Mouse (Mus musculus) neural tube, embryonic 12.5 days (tissue): ENCODE data around the gene Eogt. TPM values are rescaled to one million over a fixed set of nuclear protein-coding genes. Genes with fewer than 3 reads are reported as not detected.
A peak's percentile ranks its signal among the peaks of the same experiment; 100 is the strongest.

Source experiments
- ATAC-seq: fragments of 200-750 bp; cut with Nextera tagmentation; 2 replicates; pipeline ENCODE4 v1.8.0; 2017; ENCODE audit warnings: low read depth, mild to moderate bottlenecking, moderate TSS enrichment, moderate library complexity; ENCODE audit not compliant: low FRiP score
- H3K27ac ChIP-seq: fragments of 300-500 bp; sonication (generic); 2 replicates; pipeline ENCODE4 v1.5.1; 2016
- H3K27me3 ChIP-seq: fragments of 300-500 bp; sonication (generic); replicated peaks from 2 replicates; pipeline ENCODE4 v1.6.1; 2016; ENCODE audit warnings: mild to moderate bottlenecking
- H3K36me3 ChIP-seq: fragments of 300-500 bp; sonication (generic); 2 replicates; pipeline ENCODE4 v1.6.1; 2016; ENCODE audit warnings: mild to moderate bottlenecking
- H3K4me1 ChIP-seq: fragments of 300-500 bp; sonication (generic); 2 replicates; pipeline ENCODE4 v1.6.1; 2016
- H3K4me2 ChIP-seq: fragments of 300-500 bp; sonication (generic); replicated peaks from 2 replicates; pipeline ENCODE4 v1.6.1; 2016; ENCODE audit warnings: mild to moderate bottlenecking
- H3K4me3 ChIP-seq: fragments of 300-500 bp; sonication (generic); 2 replicates; pipeline ENCODE4 v1.5.1; 2016
- H3K9ac ChIP-seq: fragments of 300-500 bp; sonication (generic); 2 replicates; pipeline ENCODE4 v1.6.1; 2016; ENCODE audit warnings: mild to moderate bottlenecking
- H3K9me3 ChIP-seq: fragments of 300-500 bp; sonication (generic); 2 replicates; pipeline ENCODE4 v1.6.1; 2016; ENCODE audit warnings: mild to moderate bottlenecking
- WGBS: fragments of 180-500 bp; shearing (Covaris S2); methylation state at CpG from one replicate; pipeline ENCODE4 v1.1.7; 2016; 5-methylcytosine and 5-hydroxymethylcytosine counted together
- polyA plus RNA-seq: library from polyadenylated mRNA; unstranded; fragments of >200 nt; fragmentation: Nextera tagmentation; extraction: Ambion mirVana; gene quantifications from 2 replicates; pipeline ENCODE4 v1.2.1, GENCODE M21; 2016

The Eogt gene
- polyA plus RNA-seq, 1 experiment from 2014 or later = 11.4 TPM

DNA sequence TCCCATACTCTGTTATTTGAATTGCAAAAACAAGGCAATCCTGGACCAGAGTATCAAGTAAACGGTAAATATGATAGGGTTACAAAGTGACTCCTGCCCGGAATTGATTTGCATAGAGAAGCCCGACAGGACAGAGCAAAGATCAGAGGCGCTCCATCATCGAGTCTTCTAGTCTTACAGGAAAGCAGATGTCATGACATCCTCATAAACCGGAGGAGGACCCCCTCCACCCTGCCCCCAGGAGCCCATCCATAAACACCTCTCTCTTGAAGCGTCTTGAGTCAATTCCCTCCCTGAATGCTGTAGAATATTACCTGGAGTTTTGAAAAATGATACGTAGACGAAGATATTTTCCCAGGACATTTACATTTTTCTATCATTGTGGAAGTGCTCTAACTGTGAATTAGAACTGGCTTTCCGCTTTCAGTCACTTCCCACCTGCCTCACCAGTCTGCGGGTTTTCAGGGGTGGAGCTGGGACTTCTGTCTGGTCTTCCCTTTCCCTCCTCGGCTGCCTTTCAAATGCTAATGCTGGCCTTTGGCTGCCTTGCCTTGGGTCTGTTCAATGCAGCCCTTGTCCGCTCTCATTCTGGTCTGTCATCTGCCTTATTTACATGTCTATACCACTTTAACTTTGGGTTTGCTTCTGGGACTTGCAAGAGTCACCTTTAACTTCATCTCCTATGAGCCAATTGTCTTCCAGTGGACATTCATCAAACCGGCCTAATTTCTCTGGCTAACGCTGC is 46.9 kb downstream of the Eogt start:
- 2% methylated on average over 15 of the region's 15 CpGs for WGBS
- Histone ChIP-seq H3K27ac (no peak overlapping the region), H3K9me3 (no peaks in the 10 kb centered on the region), H3K27me3 (no peaks in the 10 kb centered on the region), H3K4me1 (peaks cover 16% of the 10 kb centered on the region), H3K4me3 (no peak overlapping the region), H3K9ac (no peak overlapping the region), H3K36me3 (no peaks in the 10 kb centered on the region), H3K4me2 (peak overlapping the region; percentile 44)
- ATAC-seq = peak; percentile 76

DNA sequence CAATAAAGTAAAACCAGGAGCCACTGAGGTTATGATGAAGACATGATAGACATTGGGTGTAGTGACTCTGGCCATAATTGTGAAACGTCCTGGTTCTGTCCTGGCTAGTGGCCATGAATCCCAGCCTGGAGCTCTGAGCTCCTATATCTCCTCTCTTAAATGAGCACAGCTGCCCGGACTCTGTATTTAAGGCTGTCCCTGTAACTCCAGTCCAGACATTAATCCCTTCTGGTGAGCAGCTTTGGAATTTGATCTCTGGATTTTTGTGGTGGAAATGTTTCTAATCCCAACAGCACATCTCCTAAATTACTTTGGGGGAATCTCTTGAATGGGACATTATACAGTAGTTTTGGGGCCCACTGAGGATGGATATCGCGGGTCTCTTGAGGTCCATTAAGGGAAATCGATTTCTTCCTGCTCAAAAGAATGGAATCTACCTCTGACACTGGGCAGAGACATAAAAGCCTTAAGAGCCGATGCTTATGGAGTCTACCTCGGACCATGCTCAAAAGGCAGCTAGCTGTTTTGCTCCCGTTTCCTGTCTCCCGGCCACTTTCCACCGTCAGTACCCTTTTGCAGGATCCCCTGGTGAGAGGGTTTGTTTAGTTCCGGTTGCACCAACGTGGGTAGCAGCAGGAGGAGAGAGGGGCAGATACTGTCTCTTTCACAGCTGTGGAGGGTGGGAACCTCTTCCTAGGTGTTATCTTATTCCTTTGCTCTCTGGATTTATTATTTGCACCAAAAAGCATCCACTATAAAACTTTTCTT is 47.6 kb downstream of the Eogt start:
- no peak for ATAC-seq
- Histone ChIP-seq H3K9ac (no peak overlapping the region), H3K4me1 (peaks cover 16% of the 10 kb centered on the region), H3K36me3 (no peaks in the 10 kb centered on the region), H3K27ac (no peak overlapping the region), H3K9me3 (no peaks in the 10 kb centered on the region), H3K27me3 (no peaks in the 10 kb centered on the region), H3K4me3 (no peak overlapping the region), H3K4me2 (peak overlapping the region; percentile 44)
- 19% methylated on average over 12 of the region's 12 CpGs for WGBS

DNA sequence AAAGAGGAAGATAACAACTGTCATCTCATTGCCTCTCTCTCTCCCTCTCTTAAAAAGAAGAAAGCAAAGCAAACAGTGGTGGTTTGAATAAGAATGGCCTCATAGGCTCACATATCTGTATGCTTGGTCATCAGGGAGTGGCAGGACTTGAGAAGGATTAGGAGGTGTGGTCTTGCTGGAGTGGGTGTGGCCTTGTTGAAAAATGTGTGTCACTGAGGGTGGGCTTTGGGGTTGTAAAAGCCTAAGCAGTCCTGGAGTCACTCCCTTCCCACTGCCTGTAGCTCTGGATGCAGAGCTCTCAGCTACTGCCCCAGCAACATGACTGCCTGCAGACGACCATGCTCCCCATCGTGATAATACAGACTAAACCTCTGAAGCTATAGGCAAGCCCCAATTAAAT is 66.6 kb downstream of the Eogt start:
- Histone ChIP-seq H3K36me3 (no peaks in the 10 kb centered on the region), H3K4me1 (no peaks in the 10 kb centered on the region), H3K9ac (no peak overlapping the region), H3K27ac (no peak overlapping the region), H3K4me2 (no peak overlapping the region), H3K4me3 (no peak overlapping the region), H3K27me3 (no peaks in the 10 kb centered on the region), H3K9me3 (no peaks in the 10 kb centered on the region)
- WGBS = 87% methylated on average over 2 of the region's 2 CpGs
- no peak for ATAC-seq

DNA sequence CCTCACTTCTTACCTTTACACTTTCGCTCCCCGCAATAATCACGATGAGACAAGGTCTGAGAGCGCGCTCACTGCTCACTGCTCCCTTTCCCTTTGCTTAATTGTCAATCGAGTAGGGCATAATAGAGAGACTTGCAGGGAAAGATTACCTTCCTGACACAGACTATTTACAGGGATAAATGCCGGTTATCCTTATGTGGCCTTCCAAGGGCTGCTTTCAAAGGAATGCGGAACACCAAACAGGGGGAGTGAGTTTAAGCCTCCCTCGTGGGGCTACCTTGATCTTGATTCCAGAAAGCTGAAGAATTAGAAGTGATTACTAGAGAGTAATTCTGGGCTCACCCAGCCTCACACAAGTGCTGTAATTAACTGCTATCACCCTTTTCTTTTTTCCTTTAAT is 69.0 kb downstream of the Eogt start:
- no peak overlapping the region for H3K9ac ChIP-seq
- 56% methylated on average over 9 of the region's 9 CpGs for WGBS
- ATAC-seq = no peak
- no peaks in the 10 kb centered on the region for H3K4me1 ChIP-seq
- H3K27ac ChIP-seq = no peak overlapping the region
- H3K4me2 ChIP-seq = no peak overlapping the region
- H3K4me3 ChIP-seq = no peak overlapping the region
- no peaks in the 10 kb centered on the region for H3K27me3 ChIP-seq
- no peaks in the 10 kb centered on the region for H3K9me3 ChIP-seq
- H3K36me3 ChIP-seq = no peaks in the 10 kb centered on the region

DNA sequence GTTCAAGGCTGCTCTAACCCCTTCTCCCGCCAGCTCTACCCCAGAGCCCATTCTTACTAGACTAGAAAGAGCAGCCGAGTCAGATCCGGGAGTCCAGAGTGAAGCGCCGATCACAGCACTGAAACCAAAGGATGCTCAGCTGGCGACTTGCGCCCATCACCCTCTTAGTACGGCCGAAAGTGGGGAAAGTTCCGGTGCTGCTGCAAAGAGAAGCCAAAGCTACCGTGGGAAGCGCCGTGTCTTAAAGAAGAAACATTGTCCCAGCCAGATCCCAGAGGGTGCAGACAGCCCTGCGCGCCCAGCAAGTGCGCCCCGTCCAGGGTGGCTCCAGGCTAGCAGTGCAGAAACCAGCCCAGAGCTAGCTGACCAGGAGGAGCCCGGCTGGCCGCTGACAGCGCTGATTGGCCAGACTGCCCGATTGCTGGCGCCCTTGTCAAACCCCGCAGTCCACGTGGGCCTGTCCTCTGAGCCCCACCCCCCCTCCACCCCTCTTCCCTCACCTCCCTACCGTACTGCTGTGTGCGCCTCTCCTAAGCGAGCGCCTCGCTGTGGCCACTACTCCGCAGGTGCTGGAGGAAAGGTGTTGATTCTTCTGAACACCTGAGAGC is 88.8 kb downstream of the Eogt start, which contains the start of gene Fam19a4:
Fam19a4 (minus strand) TSS at position 340 of the 608 bp plus-strand sequence.
- Histone ChIP-seq H3K4me3 (peak within 1 kb of the TSS; percentile 36), H3K4me2 (peak within 1 kb of the TSS; percentile 73), H3K36me3 (no peaks in the 10 kb centered on the region), H3K27me3 (peaks cover 15% of the 10 kb centered on the region), H3K9ac (peak within 1 kb of the TSS; percentile 18), H3K9me3 (no peaks in the 10 kb centered on the region), H3K27ac (no peak within 1 kb of the TSS), H3K4me1 (peaks cover 18% of the 10 kb centered on the region; the same call in 1 of the 2 replicates)
- ATAC-seq = peak; percentile 83
- WGBS = under 1% methylated on average over 30 of the region's 30 CpGs

Other genes starting within 250 kb of the Eogt start
- gene Fam19a4, start 88.8 kb downstream of the Eogt start, polyA plus RNA-seq = 7.3 and 8.5 TPM in 2 replicates
- gene Tmf1, start 29.9 kb upstream of the Eogt start, polyA plus RNA-seq = 34.6 and 40.2 TPM in 2 replicates
- 93.0 and 96.5 TPM in 2 replicates for gene Uba3, start 56.5 kb upstream of the Eogt start, polyA plus RNA-seq
- gene Arl6ip5, start 61.5 kb upstream of the Eogt start, polyA plus RNA-seq = 81.3 and 92.2 TPM in 2 replicates
- 1.6 and 1.8 TPM in 2 replicates for gene Lmod3, start 103.6 kb upstream of the Eogt start, polyA plus RNA-seq